Comparison of ENCODE assay signal across 9 mouse cellular contexts in the genomic region with DNA sequence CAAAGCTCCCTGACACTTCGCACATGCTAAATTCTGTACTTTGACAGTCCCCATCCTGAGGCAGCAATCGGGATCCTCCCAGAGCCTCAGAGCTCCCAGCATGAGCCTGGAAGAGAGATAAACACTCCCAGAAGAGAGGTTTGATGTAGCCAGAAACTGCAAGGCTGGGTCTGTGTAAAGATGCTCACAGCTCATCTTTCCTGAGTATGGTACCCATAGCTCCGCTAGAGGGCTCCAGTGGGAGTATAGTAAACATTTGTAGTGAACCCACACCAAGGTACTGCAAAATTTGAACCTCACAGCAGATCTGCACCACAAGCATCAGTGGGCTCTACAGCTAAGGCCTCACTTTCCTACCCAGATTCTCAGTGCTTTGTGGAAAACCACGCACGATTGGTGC. TPM values are rescaled to one million over a fixed set of nuclear protein-coding genes. Genes with fewer than 3 reads are reported as not detected.
DNase-seq lines count a peak whose midpoint lies in the region; ATAC-seq and TF ChIP-seq lines count a peak whose summit lies in the region.
"Had no signal": no experiment of that assay in that cellular context is flagged by ENCODE, and none has a peak within 500 bp of the region (broad histone marks: within the 10 kb centered on the region; RNA-seq: fewer than 3 reads in every experiment).

No protein-coding gene starts in this region.

- no peak overlapping the region for H3K4me3 ChIP-seq in forebrain, postnatal 0 days (ENCODE audit: low read depth, low read length)
- H3K4me3 ChIP-seq in forebrain, embryonic 12.5 days (replicated peaks) = no peak overlapping the region
- H3K4me3 ChIP-seq in liver, embryonic 13.5 days (replicated peaks) = no peak overlapping the region
- no peak overlapping the region for H3K4me3 ChIP-seq in liver, embryonic 11.5 days (ENCODE audit: low read depth, low read length)
- H3K4me3 ChIP-seq: myocyte had no signal

- no peaks in the 10 kb centered on the region for H3K9me3 ChIP-seq in forebrain, postnatal 0 days (ENCODE audit: low read length)
- no peaks in the 10 kb centered on the region for H3K9me3 ChIP-seq in forebrain, embryonic 12.5 days
- no peaks in the 10 kb centered on the region for H3K9me3 ChIP-seq in liver, embryonic 13.5 days (replicated peaks)
- H3K9me3 ChIP-seq in liver, embryonic 11.5 days (ENCODE audit: control insufficient read depth, low read length) = no peaks in the 10 kb centered on the region

- peak; percentile 57 for TF ChIP-seq CTCF in forebrain, postnatal 0 days (IDR thresholded peaks at IDR 0.05; ENCODE audit: low read depth)

- H3K9ac ChIP-seq in forebrain, postnatal 0 days = no peak overlapping the region
- H3K9ac ChIP-seq in forebrain, embryonic 12.5 days = no peak overlapping the region
- no peak overlapping the region for H3K9ac ChIP-seq in liver, embryonic 13.5 days
- H3K9ac ChIP-seq in liver, embryonic 11.5 days (ENCODE audit: low read depth, low read length) = no peak overlapping the region

- H3K27me3 ChIP-seq in forebrain, postnatal 0 days (ENCODE audit: insufficient read depth, low read length) = no peaks in the 10 kb centered on the region
- no peaks in the 10 kb centered on the region for H3K27me3 ChIP-seq in forebrain, embryonic 12.5 days
- H3K27me3 ChIP-seq in liver, embryonic 13.5 days = peaks cover 4% of the 10 kb centered on the region; the same call in 1 of the 2 replicates
- H3K27me3 ChIP-seq in liver, embryonic 11.5 days (replicated peaks; ENCODE audit: control insufficient read depth, insufficient read depth, low read length) = no peaks in the 10 kb centered on the region

- no peak for ATAC-seq in forebrain, postnatal 0 days
- ATAC-seq in forebrain, embryonic 12.5 days (ENCODE audit: low FRiP score) = no peak
- ATAC-seq in liver, embryonic 13.5 days (ENCODE audit: low read depth) = no peak
- ATAC-seq in liver, embryonic 11.5 days (replicated peaks; ENCODE audit: low FRiP score) = no peak

- 55% methylated on average over 5 of the region's 5 CpGs for WGBS in forebrain, postnatal 0 days
- WGBS in forebrain, embryonic 12.5 days = 54% methylated on average over 5 of the region's 5 CpGs
- WGBS in liver, embryonic 13.5 days (ENCODE audit: insufficient replicate concordance) = 46% methylated on average over 5 of the region's 5 CpGs
- WGBS in liver, embryonic 11.5 days = 41% methylated on average over 5 of the region's 5 CpGs

- no peaks in the 10 kb centered on the region for H3K4me1 ChIP-seq in forebrain, postnatal 0 days (ENCODE audit: insufficient read depth)
- peaks cover 5% of the 10 kb centered on the region; the same call in 1 of the 2 replicates for H3K4me1 ChIP-seq in forebrain, embryonic 12.5 days
- peaks cover 24% of the 10 kb centered on the region for H3K4me1 ChIP-seq in liver, embryonic 13.5 days (replicated peaks)
- peaks cover 7% of the 10 kb centered on the region for H3K4me1 ChIP-seq in liver, embryonic 11.5 days (replicated peaks; ENCODE audit: control insufficient read depth, insufficient read depth, low read length)

- H3K4me2 ChIP-seq in forebrain, postnatal 0 days (ENCODE audit: low read depth) = no peak overlapping the region
- H3K4me2 ChIP-seq in forebrain, embryonic 12.5 days = no peak overlapping the region
- no peak overlapping the region for H3K4me2 ChIP-seq in liver, embryonic 13.5 days
- H3K4me2 ChIP-seq in liver, embryonic 11.5 days = no peak overlapping the region

- no peaks in the 10 kb centered on the region for H3K36me3 ChIP-seq in forebrain, postnatal 0 days (ENCODE audit: insufficient read depth)
- no peaks in the 10 kb centered on the region for H3K36me3 ChIP-seq in forebrain, embryonic 12.5 days (replicated peaks)
- no peaks in the 10 kb centered on the region for H3K36me3 ChIP-seq in liver, embryonic 13.5 days
- H3K36me3 ChIP-seq in liver, embryonic 11.5 days (ENCODE audit: control insufficient read depth, insufficient read depth, low read length) = no peaks in the 10 kb centered on the region

- DNase-seq in forebrain, postnatal 0 days = peak; percentile 38
- DNase-seq in liver, embryonic 13.5 days = peak; percentile 10
- DNase-seq in liver, embryonic 11.5 days (ENCODE audit: low spot score) = no peak
- peak; percentile 61 for DNase-seq in ZHBTc4 (ENCODE audit: low read depth, low spot score)
- DNase-seq in lung, postnatal 36 days = peak; percentile 41
- no peak for DNase-seq in ovary, postnatal 10 days (ENCODE audit: low spot score)
- no peak for DNase-seq in adrenal gland, adult 2 months

- no peak overlapping the region for H3K27ac ChIP-seq in forebrain, postnatal 0 days (ENCODE audit: low read depth, low read length)
- no peak overlapping the region for H3K27ac ChIP-seq in forebrain, embryonic 12.5 days
- no peak overlapping the region for H3K27ac ChIP-seq in liver, embryonic 13.5 days
- no peak overlapping the region for H3K27ac ChIP-seq in liver, embryonic 11.5 days (ENCODE audit: low read depth, low read length)

RNA-seq across cellular contexts. Expression of a gene that starts 4.2 kb away (rescaled TPM):
- 417 and 478 TPM in 2 replicates for total RNA-seq in forebrain, postnatal 0 days (2014; rRNA removed)
- polyA plus RNA-seq in forebrain, postnatal 0 days (2015; fragmentation: Nextera tagmentation; extraction: Ambion mirVana) = 350 and 388 TPM in 2 replicates
- 545 and 552 TPM in 2 replicates for polyA plus RNA-seq in forebrain, embryonic 12.5 days (2016; fragmentation: Nextera tagmentation; extraction: Ambion mirVana)
- 212 and 215 TPM in 2 replicates for polyA plus RNA-seq in liver, embryonic 13.5 days (2015; fragmentation: Nextera tagmentation; extraction: Ambion mirVana)
- 322 and 344 TPM in 2 replicates for polyA plus RNA-seq in liver, embryonic 11.5 days (2014; fragmentation: Nextera tagmentation; extraction: Ambion mirVana)
- 100 to 1,000 TPM; 206 to 228 TPM for total RNA-seq in adrenal gland, adult 2 months (2021)
- 447 and 508 TPM in 2 replicates for polyA plus RNA-seq in adrenal gland, adult 2 months (2012; rRNA removed)

RNA-seq across cellular contexts. Expression of a gene that starts 56.4 kb away (rescaled TPM):
- 119 and 124 TPM in 2 replicates for total RNA-seq in forebrain, postnatal 0 days (2014; rRNA removed)
- polyA plus RNA-seq in forebrain, postnatal 0 days (2015; fragmentation: Nextera tagmentation; extraction: Ambion mirVana) = 90.2 and 101 TPM in 2 replicates
- 114 and 115 TPM in 2 replicates for polyA plus RNA-seq in forebrain, embryonic 12.5 days (2016; fragmentation: Nextera tagmentation; extraction: Ambion mirVana)
- polyA plus RNA-seq in liver, embryonic 13.5 days (2015; fragmentation: Nextera tagmentation; extraction: Ambion mirVana) = 54.9 and 58.2 TPM in 2 replicates
- 103 and 106 TPM in 2 replicates for polyA plus RNA-seq in liver, embryonic 11.5 days (2014; fragmentation: Nextera tagmentation; extraction: Ambion mirVana)
- total RNA-seq in adrenal gland, adult 2 months (2021) = 100 to 1,000 TPM; 115 to 128 TPM
- polyA plus RNA-seq in adrenal gland, adult 2 months (2012; rRNA removed) = 99.0 and 107 TPM in 2 replicates

Comparison
In these comparisons a context has a peak if more than half of its experiments do, and no peak if none do; other contexts are left out.
1. DNase-seq: peak in forebrain, postnatal 0 days (single experiment), liver, embryonic 13.5 days (single experiment), ZHBTc4 (single experiment) and lung, postnatal 36 days (single experiment); none in liver, embryonic 11.5 days (single experiment), ovary, postnatal 10 days (single experiment) and adrenal gland, adult 2 months (single experiment).